ENCODE assay signal across 20 mouse cellular contexts in genomic region chr11:36054323-36054722, GRCm38 (mm10).
DNase-seq lines count a peak whose midpoint lies in the region; ATAC-seq lines count a peak whose summit lies in the region.
"Had no signal": no experiment of that assay in that cellular context is flagged by ENCODE, and none has a peak within 500 bp of the region (broad histone marks: within the 10 kb centered on the region; RNA-seq: fewer than 3 reads in every experiment).

No protein-coding gene starts in this region.

- no peak overlapping the region for H3K27ac ChIP-seq in embryonic facial prominence, embryonic 14.5 days (replicated peaks; ENCODE audit: low read depth, low read length)
- H3K27ac ChIP-seq in embryonic facial prominence, embryonic 10.5 days (replicated peaks): no peak overlapping the region
- peak overlapping the region; percentile 37; the same call in 1 of the 2 replicates for H3K27ac ChIP-seq in forebrain, embryonic 12.5 days
- peak overlapping the region; percentile 44; the same call in 1 of the 2 replicates for H3K27ac ChIP-seq in forebrain, embryonic 16.5 days (ENCODE audit: low read length)
- H3K27ac ChIP-seq: embryonic facial prominence, embryonic 12.5 days; hindbrain, embryonic 10.5 days; hindbrain, embryonic 14.5 days; intestine, embryonic 15.5 days had no signal

- no peaks in the 10 kb centered on the region; the same call in 1 of the 2 replicates for H3K4me1 ChIP-seq in embryonic facial prominence, embryonic 14.5 days (ENCODE audit: control insufficient read depth, insufficient read depth, low read length)
- H3K4me1 ChIP-seq in embryonic facial prominence, embryonic 10.5 days: peaks cover 13% of the 10 kb centered on the region
- H3K4me1 ChIP-seq in forebrain, embryonic 12.5 days: peaks cover 27% of the 10 kb centered on the region
- peaks cover 18% of the 10 kb centered on the region for H3K4me1 ChIP-seq in forebrain, embryonic 16.5 days (replicated peaks; ENCODE audit: control insufficient read depth, insufficient read depth, low read length)
- H3K4me1 ChIP-seq: embryonic facial prominence, embryonic 12.5 days; intestine, embryonic 15.5 days had no signal

- peak; percentile 62; the same call in 1 of the 2 replicates for ATAC-seq in embryonic facial prominence, embryonic 14.5 days (ENCODE audit: low read depth)
- ATAC-seq in forebrain, embryonic 12.5 days (ENCODE audit: low FRiP score): peak; percentile 80; the same call in 1 of the 2 replicates
- peak; percentile 64 for ATAC-seq in forebrain, embryonic 16.5 days
- ATAC-seq: activated CD4-positive, CD25-positive, alpha-beta regulatory T cell, adult 4 months; intestine, embryonic 15.5 days; Patski had no signal

- no peaks in the 10 kb centered on the region for H3K36me3 ChIP-seq in embryonic facial prominence, embryonic 14.5 days (ENCODE audit: control insufficient read depth, insufficient read depth, low read length)
- no peaks in the 10 kb centered on the region for H3K36me3 ChIP-seq in embryonic facial prominence, embryonic 10.5 days (replicated peaks)
- no peaks in the 10 kb centered on the region for H3K36me3 ChIP-seq in forebrain, embryonic 12.5 days (replicated peaks)
- no peaks in the 10 kb centered on the region for H3K36me3 ChIP-seq in forebrain, embryonic 16.5 days (ENCODE audit: control insufficient read depth, insufficient read depth)
- H3K36me3 ChIP-seq: embryonic facial prominence, embryonic 12.5 days; heart, embryonic 12.5 days; hindbrain, embryonic 10.5 days; intestine, embryonic 15.5 days had no signal

- no peak overlapping the region for H3K9ac ChIP-seq in embryonic facial prominence, embryonic 14.5 days (ENCODE audit: low read depth, low read length)
- H3K9ac ChIP-seq in forebrain, embryonic 12.5 days: no peak overlapping the region
- H3K9ac ChIP-seq in forebrain, embryonic 16.5 days (replicated peaks; ENCODE audit: low read depth, low read length): no peak overlapping the region
- H3K9ac ChIP-seq: embryonic facial prominence, embryonic 12.5 days; heart, embryonic 12.5 days; hindbrain, embryonic 14.5 days; intestine, embryonic 15.5 days had no signal

- no peak overlapping the region for H3K4me3 ChIP-seq in embryonic facial prominence, embryonic 14.5 days (ENCODE audit: low read depth, low read length)
- H3K4me3 ChIP-seq in embryonic facial prominence, embryonic 10.5 days: no peak overlapping the region
- no peak overlapping the region for H3K4me3 ChIP-seq in forebrain, embryonic 12.5 days (replicated peaks)
- no peak overlapping the region for H3K4me3 ChIP-seq in forebrain, embryonic 16.5 days (replicated peaks; ENCODE audit: low read length)
- H3K4me3 ChIP-seq: embryonic facial prominence, embryonic 12.5 days; heart, embryonic 12.5 days; hindbrain, embryonic 10.5 days; intestine, embryonic 15.5 days had no signal

- H3K27me3 ChIP-seq in embryonic facial prominence, embryonic 14.5 days (replicated peaks; ENCODE audit: control insufficient read depth, insufficient read depth, low read length): no peaks in the 10 kb centered on the region
- H3K27me3 ChIP-seq in embryonic facial prominence, embryonic 10.5 days (replicated peaks; ENCODE audit: low read depth, poor library complexity, severe bottlenecking): peaks cover 8% of the 10 kb centered on the region; the same call in 1 of the 2 replicates
- peaks cover 51% of the 10 kb centered on the region for H3K27me3 ChIP-seq in forebrain, embryonic 12.5 days
- no peaks in the 10 kb centered on the region for H3K27me3 ChIP-seq in forebrain, embryonic 16.5 days (replicated peaks; ENCODE audit: control insufficient read depth, insufficient read depth, low read length)
- H3K27me3 ChIP-seq: embryonic facial prominence, embryonic 12.5 days; intestine, embryonic 15.5 days had no signal

- no peaks in the 10 kb centered on the region for H3K9me3 ChIP-seq in embryonic facial prominence, embryonic 14.5 days (ENCODE audit: control insufficient read depth, low read length)
- H3K9me3 ChIP-seq in embryonic facial prominence, embryonic 10.5 days: no peaks in the 10 kb centered on the region
- no peaks in the 10 kb centered on the region for H3K9me3 ChIP-seq in forebrain, embryonic 12.5 days
- no peaks in the 10 kb centered on the region for H3K9me3 ChIP-seq in forebrain, embryonic 16.5 days (ENCODE audit: control insufficient read depth, low read length)
- H3K9me3 ChIP-seq: embryonic facial prominence, embryonic 12.5 days; heart, embryonic 12.5 days; hindbrain, embryonic 10.5 days; intestine, embryonic 15.5 days had no signal

- H3K4me2 ChIP-seq in embryonic facial prominence, embryonic 14.5 days (ENCODE audit: low read depth, low read length): no peak overlapping the region
- H3K4me2 ChIP-seq in forebrain, embryonic 12.5 days: no peak overlapping the region
- no peak overlapping the region for H3K4me2 ChIP-seq in forebrain, embryonic 16.5 days (ENCODE audit: low read length)
- H3K4me2 ChIP-seq: embryonic facial prominence, embryonic 12.5 days; heart, embryonic 12.5 days; hindbrain, embryonic 14.5 days; intestine, embryonic 15.5 days had no signal

- 80% methylated on average over 7 of the region's 7 CpGs for WGBS in embryonic facial prominence, embryonic 14.5 days
- 79% methylated on average over 7 of the region's 7 CpGs for WGBS in embryonic facial prominence, embryonic 10.5 days
- WGBS in forebrain, embryonic 12.5 days: 17% methylated on average over 7 of the region's 7 CpGs
- 3% methylated on average over 7 of the region's 7 CpGs for WGBS in forebrain, embryonic 16.5 days

- DNase-seq in embryonic facial prominence, embryonic 14.5 days (ENCODE audit: low spot score): peak; percentile 69
- no peak for DNase-seq in embryonic facial prominence, embryonic 10.5 days (ENCODE audit: low spot score)
- no peak for DNase-seq in lung, adult 18-20 months
- DNase-seq in lung, postnatal 36 days: no peak
- DNase-seq in thymus, postnatal 10 days (ENCODE audit: low spot score in 2 of 2): no peak
- DNase-seq: adrenal gland, postnatal 14 days; cerebellum, adult 18-20 months; cerebellum, adult 9-11 months; cerebellum, postnatal 36 days; embryo, embryonic 11 days; gastrocnemius, postnatal 14 days had no signal

Comparison
In these comparisons a context has a peak if more than half of its experiments do, and no peak if none do; other contexts are left out.
1. H3K27ac ChIP-seq: peak in forebrain, embryonic 12.5 days (single experiment) and forebrain, embryonic 16.5 days (single experiment); none in embryonic facial prominence, embryonic 14.5 days (single experiment) and embryonic facial prominence, embryonic 10.5 days (single experiment).
2. Peak in every context shown above with its lines, with median percentiles within 50 percentile points of each other: ATAC-seq.